Mouse (Mus musculus) heart, postnatal 4 days (tissue): ENCODE measurements around the gene Gm853. TPM values are rescaled to one million over a fixed set of nuclear protein-coding genes. Genes with fewer than 3 reads are reported as not detected.

Experiments used
- DNase-seq: peaks from one replicate; pipeline ENCODE4 v3.0.0; 2021
- total RNA-seq, 2 experiments: library from RNA; stranded (reverse); gene quantifications; 2 replicates each; pipeline ENCODE4 v1.2.3; 2021

Gene Gm853
- total RNA-seq, 2 experiments from 2014 or later, result not detected

DNA sequence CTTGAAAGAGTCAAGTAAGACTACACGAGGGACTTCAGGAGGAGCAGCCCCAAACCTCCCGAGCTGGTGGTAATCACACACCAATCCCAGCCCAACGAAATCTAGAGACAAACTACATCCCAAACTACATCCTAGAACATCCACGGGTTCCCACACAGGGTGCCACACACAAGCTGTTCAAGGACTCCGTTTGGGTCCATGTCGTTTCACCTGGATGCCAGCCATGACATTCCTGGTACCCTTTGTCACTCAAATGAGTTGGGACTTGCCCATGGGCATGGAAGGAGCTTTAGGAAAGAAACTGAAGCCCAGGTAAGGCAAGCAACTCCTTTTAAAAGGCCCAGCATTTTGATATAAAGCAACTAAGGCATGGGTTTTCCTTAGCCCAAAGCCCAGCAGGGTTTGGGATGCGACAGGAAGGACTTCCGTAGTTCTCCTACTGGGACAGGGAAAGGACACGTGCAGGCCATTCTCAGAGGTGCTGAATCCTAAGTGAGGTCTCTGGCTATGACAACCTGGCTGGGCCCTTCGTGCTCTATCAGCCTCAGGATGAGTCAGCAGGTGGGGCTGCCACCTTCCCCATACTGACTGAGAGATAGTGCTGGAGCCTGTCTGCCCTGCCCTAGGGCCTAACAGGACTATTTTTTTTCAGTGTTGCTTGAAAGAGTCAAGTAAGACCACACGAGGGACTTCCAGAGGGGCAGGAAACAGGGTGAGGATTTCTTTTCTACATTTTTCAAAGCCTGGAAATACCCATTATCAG lies 49.0 kb downstream of the Gm853 start:
- no peak for DNase-seq

DNA sequence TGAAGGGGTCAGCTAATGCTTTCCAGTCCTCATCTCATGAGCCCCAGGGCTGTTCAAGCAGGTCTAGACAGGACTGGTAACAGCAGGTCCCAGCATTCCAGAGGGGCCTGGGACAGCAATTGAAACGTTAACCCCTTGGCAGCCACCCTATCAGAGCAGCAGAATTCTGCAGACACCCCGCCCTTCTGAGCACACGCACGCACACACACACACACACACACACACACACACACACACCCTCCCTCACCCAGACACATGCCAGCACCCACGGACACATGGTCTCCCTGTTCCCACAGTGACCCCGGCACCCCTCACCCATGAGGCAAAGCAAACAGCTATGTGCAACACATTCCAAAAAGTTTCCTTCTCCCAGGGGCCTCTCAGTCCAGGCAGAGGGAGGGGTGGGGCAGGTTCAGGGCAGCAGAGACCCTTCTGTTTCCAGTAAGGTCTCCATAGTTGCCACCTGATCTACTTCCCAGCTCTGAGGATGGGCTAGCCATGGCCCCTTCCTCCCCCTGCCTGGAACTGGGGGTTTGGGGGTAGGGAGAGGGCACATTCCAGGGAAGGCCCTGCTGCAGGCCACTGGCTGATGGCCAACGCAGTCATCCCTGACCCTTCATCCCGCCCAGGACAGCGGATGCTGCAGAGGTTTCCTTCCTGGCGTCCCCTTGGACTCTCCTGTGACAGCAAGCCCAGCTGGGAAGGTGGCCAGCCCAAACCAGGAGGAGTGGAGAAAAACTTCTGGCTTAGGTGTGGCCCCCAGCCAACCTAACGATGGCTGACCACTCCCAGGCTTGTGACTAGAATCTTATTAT lies 50.0 kb downstream of the Gm853 start:
- DNase-seq, result peak; percentile 80

DNA sequence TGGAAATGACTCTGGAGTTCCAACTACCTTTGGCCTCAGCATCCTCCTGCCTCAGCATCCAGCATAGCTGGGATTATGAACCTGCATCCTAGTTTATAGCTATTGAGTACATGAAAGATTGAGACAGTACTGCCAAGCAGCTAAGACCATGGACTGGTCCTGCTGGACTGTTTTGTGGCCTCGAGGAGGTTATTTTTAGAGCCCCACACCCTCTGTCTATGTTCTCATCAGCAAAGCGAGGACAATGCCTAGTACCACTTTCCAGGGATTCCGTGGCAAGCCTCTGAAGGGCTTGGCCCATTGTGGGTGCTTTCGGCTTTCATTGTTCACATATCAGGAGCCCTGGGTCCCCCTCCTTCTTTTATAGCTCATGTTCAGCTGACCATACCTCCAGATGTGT lies 51.8 kb downstream of the Gm853 start:
- no peak for DNase-seq

- DNase-seq, result no peak
These were observed 52.7 kb downstream of the Gm853 start for GRCm38 (mm10) chr4:130169411-130169971.

DNA sequence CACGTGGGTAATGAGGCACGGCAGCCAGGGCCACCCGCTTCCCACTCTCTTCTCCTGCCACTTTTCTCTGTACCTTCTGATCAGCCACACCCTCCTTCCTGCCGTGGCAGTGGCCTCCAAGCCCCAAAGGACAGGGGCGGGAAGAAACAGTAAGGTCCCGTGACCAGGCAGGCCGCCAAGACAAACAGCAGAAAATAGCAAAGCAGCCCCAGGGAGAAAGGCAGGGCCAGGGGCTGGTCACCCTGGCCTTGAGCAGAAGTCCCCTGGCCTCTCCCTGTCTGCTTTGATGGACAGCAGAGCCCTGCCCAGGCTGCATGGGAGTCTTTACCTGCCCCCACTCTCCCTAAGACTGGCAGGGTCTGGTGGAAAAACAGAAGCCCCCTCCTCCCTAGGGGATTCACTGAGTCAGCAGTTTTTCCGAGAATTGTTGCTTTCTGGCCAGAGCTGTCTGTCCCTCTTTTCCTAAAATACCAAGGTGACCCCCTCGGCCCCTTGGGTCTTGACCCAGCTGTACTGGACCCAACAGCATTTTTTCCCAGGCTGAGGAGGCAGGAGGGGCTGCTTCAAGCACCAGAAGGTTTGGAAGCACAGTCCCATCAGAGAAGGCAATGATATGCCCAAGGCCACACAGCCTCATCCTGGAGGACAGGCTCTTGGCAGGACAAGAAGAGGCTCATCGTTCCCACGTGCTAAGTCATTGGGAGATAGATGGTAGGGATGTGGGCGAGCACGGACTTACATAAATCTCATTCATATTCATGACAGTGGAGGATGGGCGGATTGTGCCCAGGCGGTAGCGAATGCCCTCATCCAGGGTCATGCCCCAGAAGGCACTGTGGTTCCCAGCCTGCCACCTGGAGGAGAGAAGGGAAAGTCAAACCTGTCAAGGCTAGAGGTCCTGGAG lies 53.7 kb downstream of the Gm853 start:
- DNase-seq, result peak; percentile 96

DNA sequence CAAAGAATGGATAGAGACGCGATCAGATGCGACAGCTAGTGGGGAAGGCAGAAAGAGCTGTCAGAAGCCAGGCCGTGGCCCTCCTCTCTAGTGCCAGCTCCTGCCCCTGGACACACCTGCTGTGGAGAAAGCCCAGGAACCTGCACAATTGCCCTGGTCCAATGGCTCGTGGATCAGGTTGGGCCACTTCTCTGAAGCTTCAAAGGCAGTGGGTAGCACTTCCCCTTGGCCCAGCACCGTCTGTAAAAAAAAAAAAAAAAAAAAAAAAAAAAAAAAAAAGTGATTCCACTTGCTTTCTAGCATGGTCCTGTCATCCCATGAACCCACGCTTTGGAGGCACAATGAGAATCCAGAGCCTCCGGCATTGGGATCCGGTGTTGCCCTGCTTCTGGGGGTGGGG lies 54.4 kb downstream of the Gm853 start:
- no peak for DNase-seq

DNA sequence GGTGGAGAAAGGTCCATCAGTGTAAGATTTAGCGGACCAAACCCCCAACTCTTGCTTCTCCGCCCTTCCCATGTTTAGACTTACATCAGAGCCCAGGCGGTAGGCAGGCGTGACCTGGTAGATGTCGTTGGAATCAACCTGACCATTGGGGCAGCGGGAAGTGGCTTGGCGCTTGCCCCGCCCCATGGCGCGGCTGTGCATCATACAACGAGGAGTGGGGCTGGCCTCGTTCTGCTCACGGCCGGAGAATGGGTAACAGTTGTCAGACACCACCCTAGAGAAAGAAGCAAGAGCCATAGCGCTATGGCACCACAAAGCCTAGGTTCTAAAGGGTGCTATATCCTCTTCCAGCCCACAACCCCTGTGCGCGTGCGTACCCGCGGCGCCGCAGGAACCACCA lies 54.9 kb downstream of the Gm853 start:
- DNase-seq, result no peak

GRCm38 (mm10) chr4:130166592-130166991 lies 55.6 kb downstream of the Gm853 start:
- no peak for DNase-seq

GRCm38 (mm10) chr4:130166061-130166460 lies 56.1 kb downstream of the Gm853 start:
- DNase-seq, result no peak

- DNase-seq, result no peak
These were observed 58.1 kb downstream of the Gm853 start for GRCm38 (mm10) chr4:130164121-130164520.

- DNase-seq, result peak; percentile 71
These were observed 58.8 kb downstream of the Gm853 start for GRCm38 (mm10) chr4:130163391-130163861.

- peak; percentile 59 for DNase-seq
These were observed 60.9 kb downstream of the Gm853 start for GRCm38 (mm10) chr4:130161349-130161748.

Other genes starting within 250 kb of the Gm853 start
- 1 to 10 TPM; 5.5 to 6.6 TPM for gene Adgrb2, start 237.5 kb downstream of the Gm853 start, total RNA-seq
- gene Col16a1, start 174.6 kb downstream of the Gm853 start, total RNA-seq, result 10 to 100 TPM; 33.1 to 34.7 TPM
- gene Pef1, start 119.8 kb downstream of the Gm853 start, total RNA-seq, result 10 to 100 TPM; 40.5 to 42.1 TPM
- gene Hcrtr1, start 83.0 kb downstream of the Gm853 start, total RNA-seq, result not detected
- gene Tinagl1, start 47.3 kb downstream of the Gm853 start, total RNA-seq, result 10 to 100 TPM; 68.9 to 69.4 TPM
- 1 to 10 TPM; 2.7 to 3.8 TPM for gene Serinc2, start 56.8 kb upstream of the Gm853 start, total RNA-seq
- 1,000 to 10,000 TPM; 6,197 to 6,868 TPM for gene Fabp3, start 86.2 kb upstream of the Gm853 start, total RNA-seq
- under 1 TPM; 0.59 to 0.60 TPM for gene Gm10570, start 86.3 kb upstream of the Gm853 start, total RNA-seq
- gene Zcchc17, start 137.5 kb upstream of the Gm853 start, total RNA-seq, result 10 to 100 TPM; 23.1 to 24.3 TPM
- gene Snrnp40, start 137.7 kb upstream of the Gm853 start, total RNA-seq, result 10 to 100 TPM; 39.0 to 40.0 TPM